Mouse (Mus musculus) layer of hippocampus, adult 9-11 months (tissue): ENCODE results near the gene Sytl3.

Source experiments
- DNase-seq: peaks from one replicate; pipeline ENCODE4 v3.0.0; 2022

Sytl3 gene

DNA sequence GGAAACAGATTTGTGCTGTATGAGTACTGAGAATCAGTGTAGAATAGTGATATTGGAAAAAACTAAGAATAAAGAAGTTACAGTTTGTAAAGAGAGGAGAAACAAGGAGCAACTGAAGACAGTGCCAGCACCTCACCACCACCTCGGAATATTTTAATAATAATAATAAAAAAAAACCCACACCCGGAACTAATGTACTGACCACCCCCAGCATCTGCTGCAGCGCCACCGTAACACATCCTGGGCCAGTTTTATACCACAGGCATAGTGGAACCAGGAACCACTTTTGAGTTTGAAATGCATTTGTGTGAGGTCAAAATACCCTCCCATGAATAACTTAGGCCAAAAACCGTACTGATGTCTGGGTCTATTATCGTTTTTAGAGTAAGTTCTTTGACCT lies 122.4 kb downstream of the Sytl3 start:
- no peak for DNase-seq

GRCm38 (mm10) chr17:6782033-6782526 lies 123.2 kb downstream of the Sytl3 start:
- no peak for DNase-seq

DNA sequence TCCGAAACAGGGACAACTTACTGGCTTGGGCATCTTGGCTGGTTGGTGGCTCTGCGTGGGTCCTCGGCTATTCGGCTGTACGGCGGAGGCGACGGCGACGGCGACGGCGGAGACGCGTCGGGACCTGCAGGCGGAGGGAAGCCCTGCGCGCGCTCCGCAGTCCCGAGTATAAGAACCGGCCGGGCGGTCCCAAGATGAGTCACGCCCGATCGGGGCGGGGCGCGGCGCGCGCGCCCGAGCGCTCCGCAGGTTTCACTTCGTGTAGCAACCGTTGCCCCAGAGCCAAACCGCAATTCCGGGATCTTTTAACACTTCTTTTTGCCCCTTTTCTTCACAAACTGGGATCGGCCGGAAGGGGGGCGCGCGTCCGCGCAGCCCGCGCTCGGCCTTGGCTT lies 123.7 kb downstream of the Sytl3 start, which contains the start of gene Ezr:
Gene Ezr (minus strand): TSS at position 174 of the 395 bp plus-strand sequence.
- DNase-seq: peak; percentile 68

DNA sequence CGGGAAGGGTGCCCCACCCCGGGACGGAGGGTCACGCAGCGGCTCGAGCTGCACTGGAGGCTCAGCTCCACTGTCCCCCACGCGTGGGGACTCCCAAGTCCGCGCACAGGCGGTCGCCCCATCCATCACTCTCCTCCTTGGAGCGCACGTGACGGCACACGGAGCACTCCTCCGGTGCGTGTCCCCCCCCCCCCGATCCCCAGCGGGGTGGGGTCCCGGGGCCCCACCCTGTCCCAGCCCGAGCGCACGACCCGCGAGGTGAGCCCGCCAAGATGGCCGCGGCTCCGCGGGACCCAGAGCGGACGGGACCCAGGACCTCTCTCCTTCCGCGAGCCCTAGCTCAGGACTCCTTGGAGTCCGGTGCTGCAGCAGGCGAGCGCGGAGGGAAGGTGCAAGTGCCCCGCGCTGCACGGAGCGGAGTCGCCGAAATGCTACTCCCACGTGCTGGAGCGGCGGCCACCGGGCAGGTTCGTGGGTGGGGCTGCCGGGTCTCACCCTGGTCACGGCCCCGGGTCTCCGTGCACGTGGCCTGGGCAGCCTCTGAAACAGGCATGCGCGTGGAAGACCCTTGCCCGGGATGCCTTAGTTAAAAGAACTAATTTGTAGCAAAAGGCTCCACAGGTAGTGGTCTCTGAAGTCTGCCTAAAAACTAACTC lies 124.2 kb downstream of the Sytl3 start:
- no peak for DNase-seq

DNA sequence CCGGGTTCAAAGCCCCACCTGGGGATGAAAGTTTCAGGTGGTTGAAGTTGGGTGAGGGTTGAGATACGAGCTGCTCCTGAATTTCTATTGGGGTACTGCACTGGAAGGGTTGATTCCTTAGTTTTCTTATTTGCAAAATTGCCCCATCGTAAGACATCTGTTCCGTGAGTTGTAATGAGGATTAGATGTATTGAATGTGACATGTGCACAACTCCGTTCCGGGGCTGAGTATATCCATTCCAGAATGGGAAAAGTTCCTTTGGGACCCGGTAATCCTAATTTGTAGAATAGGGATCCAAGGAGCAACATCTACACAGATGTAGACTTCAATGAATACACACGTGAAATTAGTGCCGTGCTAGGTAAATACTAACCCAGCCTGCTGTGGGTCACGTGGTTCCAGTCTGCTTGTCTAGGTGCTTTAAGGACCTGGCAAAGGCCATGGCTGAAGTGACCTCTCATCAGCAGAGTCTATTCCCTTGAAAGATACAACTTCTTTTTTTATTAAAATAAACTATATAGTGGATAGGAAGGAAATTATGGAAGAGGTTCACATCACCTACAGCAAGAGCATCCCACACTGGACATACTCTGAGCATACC lies 125.0 kb downstream of the Sytl3 start:
- DNase-seq: no peak

GRCm38 (mm10) chr17:6787241-6787640 lies 128.3 kb downstream of the Sytl3 start:
- no peak for DNase-seq
